Mouse (Mus musculus) cerebellum, adult 2 months (tissue): ENCODE measurements around the gene Plxna1. TPM values are rescaled to one million over a fixed set of nuclear protein-coding genes. Genes with fewer than 3 reads are reported as not detected.
A peak's percentile ranks its signal among the peaks of the same experiment; 100 is the strongest.

Experiments
- DNase-seq, 2 experiments: peaks; one replicate each; pipeline ENCODE4 v3.0.0; 2021
- H3K27ac ChIP-seq: fragments of 200-500 bp; 2 replicates; pipeline ENCODE4 v1.5.1; 2012; ENCODE audit warnings: low read length, control low read depth, inconsistent platforms; ENCODE audit not compliant: insufficient read depth
- H3K27me3 ChIP-seq: fragments of 200-500 bp; 2 replicates; pipeline ENCODE4 v1.6.1; 2012; ENCODE audit warnings: inconsistent platforms, mild to moderate bottlenecking, low read length, moderate library complexity; ENCODE audit not compliant: control insufficient read depth, insufficient read depth
- H3K4me1 ChIP-seq: fragments of 200-500 bp; 2 replicates; pipeline ENCODE4 v1.6.1; 2011; ENCODE audit warnings: low read length; ENCODE audit not compliant: control insufficient read depth, insufficient read depth
- H3K4me3 ChIP-seq: fragments of 200-500 bp; replicated peaks from 2 replicates; pipeline ENCODE3; 2011; ENCODE audit warnings: mild to moderate bottlenecking, low read depth, low read length, control low read depth; ENCODE audit not compliant: insufficient read depth
- CTCF ChIP-seq: fragments of 200-500 bp; IDR thresholded peaks from 2 replicates; pipeline ENCODE4 v1.5.1; 2011; ENCODE audit warnings: low read depth, mild to moderate bottlenecking, control low read depth, low read length, moderate library complexity, borderline replicate concordance; ENCODE audit not compliant: insufficient read depth
- POLR2A ChIP-seq: fragments of 200-500 bp; IDR thresholded peaks from 2 replicates; pipeline ENCODE4 v1.6.1; 2011; ENCODE audit warnings: low read length, control low read depth, borderline replicate concordance; ENCODE audit not compliant: insufficient read depth
- WGBS: fragments of 180-500 bp; shearing (Covaris S2); methylation state at CpG from one replicate; pipeline ENCODE4 v1.1.7; 2018; 5-methylcytosine and 5-hydroxymethylcytosine counted together
- polyA plus RNA-seq: library from polyadenylated mRNA; depleted of rRNA; stranded (reverse); fragments of >200 nt; gene quantifications from 2 replicates; pipeline ENCODE4 v1.2.3, GENCODE M21; 2012

The Plxna1 gene
- polyA plus RNA-seq, 1 experiment: 59.7 TPM

DNA sequence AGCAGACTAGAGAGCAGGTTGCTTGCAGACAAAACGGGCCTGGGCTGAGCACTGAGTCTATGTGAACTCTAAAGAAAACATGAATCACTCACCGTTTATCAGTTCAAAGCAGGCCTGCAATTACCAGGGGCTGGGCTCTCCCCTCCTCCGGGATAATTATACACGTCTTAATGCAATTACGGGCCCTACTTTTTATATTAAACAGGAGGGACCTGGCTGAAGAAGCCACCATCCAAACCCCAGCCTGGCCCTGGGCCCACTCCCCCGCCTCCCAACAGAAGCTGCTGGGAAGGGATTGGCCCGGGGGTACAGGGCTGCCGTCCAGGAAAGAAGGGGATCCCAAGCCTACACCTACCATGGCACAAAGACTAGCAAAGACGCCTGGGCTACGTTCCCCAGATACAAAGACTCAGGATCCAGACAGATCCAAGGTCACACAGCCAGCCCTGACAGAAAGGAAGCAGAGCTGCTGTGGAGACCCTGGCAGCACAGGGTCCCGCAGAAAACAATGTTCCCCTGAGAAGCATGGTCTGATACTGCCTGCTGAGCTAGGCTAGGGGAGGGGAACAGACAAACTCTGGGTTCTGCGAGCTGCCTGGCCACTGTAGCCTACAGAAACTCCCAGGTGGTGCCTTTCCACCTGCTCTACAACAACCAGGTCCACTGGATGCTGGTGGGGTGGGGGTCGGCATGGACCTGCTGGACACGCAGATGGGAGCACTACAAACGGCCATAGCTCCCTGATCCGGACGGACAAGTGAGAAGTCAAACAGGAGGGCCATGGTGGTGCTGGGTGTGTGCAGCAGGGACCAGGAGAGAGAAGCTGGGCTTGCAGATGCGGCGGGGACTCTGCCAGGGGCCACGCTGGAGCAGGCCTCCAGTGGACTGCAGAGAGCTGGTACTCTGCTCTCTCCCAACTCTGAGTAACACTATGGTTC is 2.4 kb downstream of the Plxna1 start:
- no peak for TF ChIP-seq POLR2A
- TF ChIP-seq CTCF: no peak
- peak; percentile 44 to 45 for DNase-seq
- 37% methylated on average over 20 of the region's 20 CpGs for WGBS
- Histone ChIP-seq H3K27ac (no peak overlapping the region), H3K27me3 (no peaks in the 10 kb centered on the region), H3K4me3 (peak overlapping the region; percentile 6), H3K4me1 (peaks cover 56% of the 10 kb centered on the region)

DNA sequence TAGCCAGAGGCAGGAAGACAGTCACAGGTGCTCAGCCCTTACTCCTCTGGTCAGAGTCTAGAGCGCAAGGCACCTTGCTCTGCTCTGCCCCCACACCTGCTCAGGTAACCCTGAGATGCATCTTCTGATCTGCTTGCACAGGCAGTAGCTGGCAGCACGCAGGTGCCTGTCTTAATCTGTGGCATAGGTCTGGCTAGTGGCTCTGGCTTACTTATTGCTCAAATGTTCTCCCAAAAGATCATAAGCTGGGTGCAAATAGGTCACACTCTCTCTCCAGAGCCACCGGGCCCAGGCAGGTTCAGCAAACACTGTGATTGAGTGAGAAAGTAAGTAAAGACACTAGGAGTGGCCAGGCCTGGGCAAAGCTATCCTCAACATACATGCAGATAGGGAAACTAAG is 3.2 kb downstream of the Plxna1 start:
- TF ChIP-seq CTCF (no peak), POLR2A (no peak)
- Histone ChIP-seq H3K4me3 (no peak overlapping the region), H3K27me3 (no peaks in the 10 kb centered on the region), H3K27ac (no peak overlapping the region), H3K4me1 (peaks cover 62% of the 10 kb centered on the region)
- WGBS: 54% methylated on average over 3 of the region's 3 CpGs
- peak; percentile 7 to 29 for DNase-seq

- 21% methylated on average over 7 of the region's 7 CpGs for WGBS
- no peak overlapping the region for H3K4me3 ChIP-seq
- H3K27me3 ChIP-seq: no peaks in the 10 kb centered on the region
- no peak overlapping the region for H3K27ac ChIP-seq
- H3K4me1 ChIP-seq: peaks cover 83% of the 10 kb centered on the region
- peak; percentile 8 to 20 for DNase-seq
- TF ChIP-seq CTCF (no peak), POLR2A (no peak)
Measured at GRCm38 (mm10) chr6:89355661-89356060, 6.8 kb downstream of the Plxna1 start.

DNA sequence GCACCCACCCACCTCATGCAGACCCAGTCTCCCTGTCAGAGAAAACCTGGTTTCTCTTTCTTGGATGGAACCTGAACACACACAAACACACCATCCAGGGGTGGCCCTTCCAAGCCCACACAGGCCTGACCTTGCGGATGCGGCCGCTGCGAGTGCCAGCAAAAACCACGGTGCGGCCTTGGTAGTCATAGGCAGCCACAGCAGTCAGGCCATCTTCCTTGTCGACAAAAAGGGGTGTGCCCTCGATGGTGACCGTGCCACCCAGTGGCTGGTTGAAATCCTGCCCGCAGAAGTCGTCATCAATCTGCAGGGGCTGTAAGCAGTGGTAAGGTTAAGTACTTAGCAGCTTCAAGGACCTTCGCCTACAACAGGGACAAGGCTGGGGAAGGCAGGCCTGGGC is 7.7 kb downstream of the Plxna1 start:
- no peaks in the 10 kb centered on the region for H3K27me3 ChIP-seq
- H3K4me3 ChIP-seq: no peak overlapping the region
- H3K4me1 ChIP-seq: peaks cover 83% of the 10 kb centered on the region
- H3K27ac ChIP-seq: no peak overlapping the region
- peak; percentile 6 to 18 for DNase-seq
- TF ChIP-seq CTCF (no peak), POLR2A (no peak)
- WGBS: 70% methylated on average over 12 of the region's 12 CpGs

- TF ChIP-seq CTCF (no peak), POLR2A (no peak)
- WGBS: 81% methylated on average over 5 of the region's 5 CpGs
- H3K4me1 ChIP-seq: peaks cover 82% of the 10 kb centered on the region
- peak; percentile 4 to 11 for DNase-seq
- no peak overlapping the region for H3K27ac ChIP-seq
- no peaks in the 10 kb centered on the region for H3K27me3 ChIP-seq
- H3K4me3 ChIP-seq: no peak overlapping the region
Measured at GRCm38 (mm10) chr6:89354076-89354475, 8.3 kb downstream of the Plxna1 start.

DNA sequence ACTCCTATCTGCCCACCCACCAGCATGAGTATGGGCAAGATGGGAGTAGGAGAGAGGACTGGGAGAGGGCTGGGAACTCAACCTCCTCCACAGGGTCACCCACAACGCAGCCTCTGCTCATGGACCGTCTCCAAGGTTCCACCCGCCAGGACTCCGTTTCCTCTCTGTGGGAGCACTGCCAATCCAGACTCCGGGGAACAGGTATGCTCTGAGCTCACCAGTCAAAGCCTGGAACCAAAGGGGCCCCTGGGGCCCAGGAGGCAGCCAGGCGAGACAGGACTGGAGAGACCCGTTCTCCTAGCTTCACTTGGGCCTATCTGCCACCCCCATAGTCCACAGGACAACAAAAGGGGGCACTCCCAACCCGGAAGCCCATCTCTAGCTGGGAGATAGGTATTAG is 9.3 kb downstream of the Plxna1 start:
- WGBS: 28% methylated on average over 8 of the region's 8 CpGs
- H3K27ac ChIP-seq: no peak overlapping the region
- H3K27me3 ChIP-seq: no peaks in the 10 kb centered on the region
- TF ChIP-seq POLR2A (no peak), CTCF (no peak)
- H3K4me3 ChIP-seq: no peak overlapping the region
- peaks cover 85% of the 10 kb centered on the region for H3K4me1 ChIP-seq
- DNase-seq: peak; percentile 26

GRCm38 (mm10) chr6:89351441-89352137 is 10.8 kb downstream of the Plxna1 start:
- no peak overlapping the region for H3K27ac ChIP-seq
- 34% methylated on average over 5 of the region's 5 CpGs for WGBS
- DNase-seq: peak in 1 of 2 experiments; percentile 30
- H3K27me3 ChIP-seq: no peaks in the 10 kb centered on the region
- no peak for TF ChIP-seq POLR2A
- 0 out of 2 replicates have a peak, but pooled peaks have one; percentile 13 for TF ChIP-seq CTCF
- peaks cover 76% of the 10 kb centered on the region for H3K4me1 ChIP-seq
- no peak overlapping the region for H3K4me3 ChIP-seq
